Mouse (Mus musculus) T-helper 2 cell (primary cell): ENCODE measurements around the gene Wbp11.
"Not testable (repeated sequence)": the region's sequence is repeated elsewhere in the genome, so short reads cannot be mapped to it uniquely, and the experiment has no call there.

ENCODE experiments used
- in situ Hi-C: fragments of 300-600 bp; cut with MboI, MseI; formaldehyde crosslinking; loops from one replicate; pipeline ENCODE4 v1.15.1; 2025; ENCODE audit warnings: high pct_unique_total_duplicates

Wbp11 gene

GRCm38 (mm10) chr6:136804705-136805408, 23.2 kb downstream of the Wbp11 start:
- in situ Hi-C loops: loop anchor here (25.0 kb wide), 1 partner anchor 1893 kb away; the partner anchor contains the start of gene Cdkn1b

- in situ Hi-C loops: loop anchor here (25.0 kb wide), 1 partner anchor 1892 kb away; the partner anchor contains the start of gene Cdkn1b
Measured at GRCm38 (mm10) chr6:136803739-136804633, 24.0 kb downstream of the Wbp11 start, which contains the start of gene Hist4h4. Hist4h4 (minus strand) TSS chr6:136804415.

GRCm38 (mm10) chr6:136803093-136803738, 24.8 kb downstream of the Wbp11 start:
- in situ Hi-C loops: loop anchor here (25.0 kb wide), 1 partner anchor 1891 kb away; the partner anchor contains the start of gene Cdkn1b

GRCm38 (mm10) chr6:136801274-136801673, 26.8 kb downstream of the Wbp11 start:
- in situ Hi-C loops: loop anchor here (25.0 kb wide), 1 partner anchor 1889 kb away; the partner anchor contains the start of gene Cdkn1b

- in situ Hi-C loops: loop anchor here (25.0 kb wide), 1 partner anchor 1888 kb away; the partner anchor contains the start of gene Cdkn1b
Measured at GRCm38 (mm10) chr6:136800710-136801109, 27.3 kb downstream of the Wbp11 start.

- in situ Hi-C loops: not testable (repeated sequence)
Measured at GRCm38 (mm10) chr6:136797874-136798693, 29.9 kb downstream of the Wbp11 start.

- in situ Hi-C loops: no loop called here
Measured at GRCm38 (mm10) chr6:136795850-136796249, 32.2 kb downstream of the Wbp11 start.

- in situ Hi-C loops: no loop called here
Measured at GRCm38 (mm10) chr6:136795110-136795509, 32.9 kb downstream of the Wbp11 start.

GRCm38 (mm10) chr6:136793831-136794525, 34.1 kb downstream of the Wbp11 start:
- in situ Hi-C loops: no loop called here

- in situ Hi-C loops: no loop called here
Measured at GRCm38 (mm10) chr6:136792884-136793758, 34.9 kb downstream of the Wbp11 start.

- in situ Hi-C loops: no loop called here
Measured at GRCm38 (mm10) chr6:136789391-136789971, 38.6 kb downstream of the Wbp11 start.

GRCm38 (mm10) chr6:136782761-136783160, 45.3 kb downstream of the Wbp11 start:
- in situ Hi-C loops: no loop called here

- in situ Hi-C loops: no loop called here
Measured at GRCm38 (mm10) chr6:136782146-136782545, 45.9 kb downstream of the Wbp11 start.

GRCm38 (mm10) chr6:136781377-136781986, 46.6 kb downstream of the Wbp11 start, which contains the start of gene Gucy2c:
Gucy2c (minus strand) TSS chr6:136781765.
- in situ Hi-C loops: no loop called here

GRCm38 (mm10) chr6:136776392-136776791, 51.6 kb downstream of the Wbp11 start:
- in situ Hi-C loops: no loop called here

- in situ Hi-C loops: loop anchor here (10.0 kb wide), 1 partner anchor 415 kb away; no protein-coding TSS in a partner anchor
Measured at GRCm38 (mm10) chr6:136769859-136770258, 58.2 kb downstream of the Wbp11 start.

GRCm38 (mm10) chr6:136769143-136769542, 58.9 kb downstream of the Wbp11 start:
- in situ Hi-C loops: loop anchor here (10.0 kb wide), 1 partner anchor 416 kb away; no protein-coding TSS in a partner anchor

- in situ Hi-C loops: loop anchor here (10.0 kb wide), 1 partner anchor 421 kb away; no protein-coding TSS in a partner anchor
Measured at GRCm38 (mm10) chr6:136763912-136764311, 64.1 kb downstream of the Wbp11 start.
